Mouse (Mus musculus): ENCODE data around the gene B4galt4.

DNA sequence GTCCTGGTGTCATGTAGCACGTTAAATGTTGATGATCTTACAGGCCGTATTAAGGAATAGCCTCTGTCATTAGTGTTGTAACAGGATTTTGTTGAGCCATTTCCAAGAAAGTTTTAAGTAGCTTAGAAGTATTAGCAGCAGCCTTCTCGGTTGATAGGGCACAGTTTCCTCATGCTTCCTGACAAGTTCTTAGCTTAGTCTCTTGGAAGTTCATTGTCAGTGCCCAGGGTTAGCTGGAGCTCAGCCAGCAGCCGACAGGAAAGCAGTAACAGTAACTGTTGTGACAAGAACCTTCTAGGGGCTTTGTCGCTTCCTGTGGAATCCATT, 14.1 kb downstream of the B4galt4 start:
- TF ChIP-seq CTCF (IDR thresholded peaks at IDR 0.05; ENCODE audit: low read depth) = no peak
- TF ChIP-seq EP300 (IDR thresholded peaks at IDR 0.05; ENCODE audit: low read depth) = no peak

All from heart, postnatal 0 days (tissue).